Mouse (Mus musculus): ENCODE data around the gene Zfyve21.

- TF ChIP-seq CTCF (IDR thresholded peaks at IDR 0.05), result no peak
- no peak for TF ChIP-seq EP300 (IDR thresholded peaks at IDR 0.05; ENCODE audit: insufficient read depth, low read depth, low read length)
These were observed 39.1 kb upstream of the Zfyve21 start for GRCm38 (mm10) chr12:111774845-111775244.

Data from heart, adult 2 months (tissue).